Comparison of ENCODE assay signal across 8 mouse cellular contexts in genomic region chr11:6528186-6529006, GRCm38 (mm10). TPM values are rescaled to one million over a fixed set of nuclear protein-coding genes. Genes with fewer than 3 reads are reported as not detected.
A peak's percentile ranks its signal among the peaks of the same experiment; 100 is the strongest.
DNase-seq lines count a peak whose midpoint lies in the region; ATAC-seq and TF ChIP-seq lines count a peak whose summit lies in the region.

No protein-coding gene starts in this region.

- peaks cover 42% of the 10 kb centered on the region for H3K36me3 ChIP-seq in E14TG2a.4 (ENCODE audit: insufficient read depth, low read length)
- H3K36me3 ChIP-seq in forebrain, embryonic 12.5 days (replicated peaks) = peaks cover 30% of the 10 kb centered on the region
- H3K36me3 ChIP-seq in liver, postnatal 0 days (replicated peaks; ENCODE audit: insufficient read depth, low read length) = peaks cover 20% of the 10 kb centered on the region
- H3K36me3 ChIP-seq in neural tube, embryonic 14.5 days (ENCODE audit: control insufficient read depth, insufficient read depth, low read length) = peaks cover 11% of the 10 kb centered on the region

- 0 out of 2 replicates have a peak, but pooled peaks have one; percentile 12 for TF ChIP-seq CTCF in E14TG2a.4 (conservative IDR thresholded peaks at IDR 0.05; ENCODE audit: low read length)
- TF ChIP-seq CTCF in liver, postnatal 0 days (IDR thresholded peaks at IDR 0.05; ENCODE audit: low read depth) = peak; percentile 92

- intact Hi-C loops in heart, postnatal 10 days (cut with DNase I) = loop anchor here (2.0 to 5.0 kb wide), 2 partner anchors 56 to 99 kb away; partner anchors contain the start of gene Tbrg4

- H3K9ac ChIP-seq in forebrain, embryonic 12.5 days = peak overlapping the region; percentile 71
- H3K9ac ChIP-seq in liver, postnatal 0 days (replicated peaks) = peak overlapping the region; percentile 81
- H3K9ac ChIP-seq in neural tube, embryonic 14.5 days (replicated peaks; ENCODE audit: low read depth, low read length) = peak overlapping the region; percentile 72

- ATAC-seq in forebrain, embryonic 12.5 days (ENCODE audit: low FRiP score) = peak; percentile 96
- ATAC-seq in liver, postnatal 0 days = peak; percentile 96
- peak; percentile 97 for ATAC-seq in neural tube, embryonic 14.5 days (ENCODE audit: low read depth)

- no peaks in the 10 kb centered on the region for H3K9me3 ChIP-seq in E14TG2a.4 (ENCODE audit: low read length)
- no peaks in the 10 kb centered on the region for H3K9me3 ChIP-seq in forebrain, embryonic 12.5 days
- no peaks in the 10 kb centered on the region for H3K9me3 ChIP-seq in liver, postnatal 0 days (ENCODE audit: low read length)
- H3K9me3 ChIP-seq in neural tube, embryonic 14.5 days (ENCODE audit: control insufficient read depth, low read length) = no peaks in the 10 kb centered on the region

- H3K27me3 ChIP-seq in E14TG2a.4 (ENCODE audit: insufficient read depth, low read length) = no peaks in the 10 kb centered on the region
- no peaks in the 10 kb centered on the region for H3K27me3 ChIP-seq in forebrain, embryonic 12.5 days
- H3K27me3 ChIP-seq in liver, postnatal 0 days (ENCODE audit: insufficient read depth, low read length) = no peaks in the 10 kb centered on the region
- no peaks in the 10 kb centered on the region for H3K27me3 ChIP-seq in neural tube, embryonic 14.5 days (ENCODE audit: control insufficient read depth, insufficient read depth, low read length)

- DNase-seq in c-Kit-positive CD71-positive TER-119-positive erythroid progenitor cells, embryonic 14.5 days (ENCODE audit: low spot score) = peak; percentile 99
- peak; percentile 98 to 99 for DNase-seq in heart, postnatal 10 days
- peak; percentile 96 for DNase-seq in large intestine, adult 2 months (ENCODE audit: low read depth, low spot score)
- peak; percentile 99 for DNase-seq in liver, postnatal 0 days
- peak; percentile 100 for DNase-seq in testis, postnatal 10 days (ENCODE audit: low spot score)

- peak overlapping the region; percentile 75 for H3K27ac ChIP-seq in forebrain, embryonic 12.5 days
- H3K27ac ChIP-seq in liver, postnatal 0 days (ENCODE audit: low read depth) = peak overlapping the region; percentile 94
- peak overlapping the region; percentile 72 for H3K27ac ChIP-seq in neural tube, embryonic 14.5 days (ENCODE audit: low read depth, low read length)

- peaks cover 39% of the 10 kb centered on the region for H3K4me1 ChIP-seq in E14TG2a.4 (replicated peaks; ENCODE audit: low read depth, low read length)
- H3K4me1 ChIP-seq in forebrain, embryonic 12.5 days = peaks cover 23% of the 10 kb centered on the region
- 0 out of 2 replicates have a peak, but pooled peaks cover 11% of the 10 kb centered on the region for H3K4me1 ChIP-seq in liver, postnatal 0 days (ENCODE audit: insufficient read depth)
- H3K4me1 ChIP-seq in neural tube, embryonic 14.5 days (ENCODE audit: control insufficient read depth, insufficient read depth, low read length) = peaks cover 11% of the 10 kb centered on the region; the same call in 1 of the 2 replicates

- peak; percentile 40; the same call in 1 of the 2 replicates for TF ChIP-seq EP300 in liver, postnatal 0 days (IDR thresholded peaks at IDR 0.05; ENCODE audit: low read depth)

- under 1% methylated on average over 51 of the region's 51 CpGs for WGBS in forebrain, embryonic 12.5 days
- WGBS in large intestine, adult 2 months = under 1% methylated on average over 51 of the region's 51 CpGs
- whole genome bisulfite sequencing in liver, postnatal 0 days (ENCODE audit: insufficient replicate concordance) = 2% methylated on average over 51 of the region's 51 CpGs
- WGBS in neural tube, embryonic 14.5 days = under 1% methylated on average over 51 of the region's 51 CpGs

- H3K4me3 ChIP-seq in E14TG2a.4 (replicated peaks; ENCODE audit: low read length) = peak overlapping the region; percentile 98
- peak overlapping the region; percentile 55 for H3K4me3 ChIP-seq in forebrain, embryonic 12.5 days (replicated peaks)
- peak overlapping the region; percentile 58 for H3K4me3 ChIP-seq in liver, postnatal 0 days (ENCODE audit: low read depth, low read length)
- H3K4me3 ChIP-seq in neural tube, embryonic 14.5 days (ENCODE audit: low read depth, low read length) = peak overlapping the region; percentile 61

- peak overlapping the region; percentile 76 for H3K4me2 ChIP-seq in forebrain, embryonic 12.5 days
- peak overlapping the region; percentile 87 for H3K4me2 ChIP-seq in liver, postnatal 0 days (ENCODE audit: low read depth, low read length)
- H3K4me2 ChIP-seq in neural tube, embryonic 14.5 days (ENCODE audit: low read depth, low read length) = peak overlapping the region; percentile 95

RNA-seq across cellular contexts. Expression of gene Myo1g, which starts 7.6 kb away (rescaled TPM):
- polyA plus RNA-seq in forebrain, embryonic 12.5 days (2016; fragmentation: Nextera tagmentation; extraction: Ambion mirVana) = 0.31 and 0.63 TPM in 2 replicates
- 1 to 10 TPM; 1.4 to 1.6 TPM for total RNA-seq in heart, postnatal 10 days (2021)
- 14.9 and 20.9 TPM in 2 replicates for polyA plus RNA-seq in large intestine, adult 2 months (2012; rRNA removed)
- 8.2 and 9.4 TPM in 2 replicates for polyA plus RNA-seq in liver, postnatal 0 days (2015; fragmentation: Nextera tagmentation; extraction: Ambion mirVana)
- 0.16 and 0.59 TPM in 2 replicates for polyA plus RNA-seq in neural tube, embryonic 14.5 days (2014; fragmentation: Nextera tagmentation; extraction: Ambion mirVana)

RNA-seq across cellular contexts. Expression of gene Ccm2, which starts 18.3 kb away (rescaled TPM):
- polyA plus RNA-seq in forebrain, embryonic 12.5 days (2016; fragmentation: Nextera tagmentation; extraction: Ambion mirVana) = 89.9 and 90.7 TPM in 2 replicates
- total RNA-seq in heart, postnatal 10 days (2021) = 10 to 100 TPM; 28.3 to 29.6 TPM
- polyA plus RNA-seq in large intestine, adult 2 months (2012; rRNA removed) = 51.7 and 64.7 TPM in 2 replicates
- polyA plus RNA-seq in liver, postnatal 0 days (2015; fragmentation: Nextera tagmentation; extraction: Ambion mirVana) = 33.9 and 34.9 TPM in 2 replicates
- 87.6 and 88.0 TPM in 2 replicates for polyA plus RNA-seq in neural tube, embryonic 14.5 days (2014; fragmentation: Nextera tagmentation; extraction: Ambion mirVana)

RNA-seq across cellular contexts. Expression of gene Purb, which starts 52.7 kb away (rescaled TPM):
- 15.9 and 17.9 TPM in 2 replicates for polyA plus RNA-seq in forebrain, embryonic 12.5 days (2016; fragmentation: Nextera tagmentation; extraction: Ambion mirVana)
- total RNA-seq in heart, postnatal 10 days (2021) = 10 to 100 TPM; 70.5 to 74.0 TPM
- polyA plus RNA-seq in large intestine, adult 2 months (2012; rRNA removed) = 6.0 and 7.7 TPM in 2 replicates
- 5.6 and 6.1 TPM in 2 replicates for polyA plus RNA-seq in liver, postnatal 0 days (2015; fragmentation: Nextera tagmentation; extraction: Ambion mirVana)
- polyA plus RNA-seq in neural tube, embryonic 14.5 days (2014; fragmentation: Nextera tagmentation; extraction: Ambion mirVana) = 11.4 and 11.6 TPM in 2 replicates

Comparison
In these comparisons a context has a peak if more than half of its experiments do, and no peak if none do; other contexts are left out.
1. Peak in every context shown above with its lines: DNase-seq, ATAC-seq, H3K4me3 ChIP-seq and H3K27ac ChIP-seq.